Mouse (Mus musculus) forebrain, postnatal 0 days (tissue): ENCODE results near the gene Wdr81. TPM values are rescaled to one million over a fixed set of nuclear protein-coding genes. Genes with fewer than 3 reads are reported as not detected.

Experiments used
- ATAC-seq: fragments of 200-750 bp; cut with Nextera tagmentation; 2 replicates; pipeline ENCODE4 v1.8.0; 2017; ENCODE audit warnings: mild to moderate bottlenecking, moderate library complexity
- DNase-seq: peaks from one replicate; pipeline ENCODE4 v3.0.0-alpha.2; 2015
- H3K27ac ChIP-seq: fragments of 300-500 bp; sonication (generic); 2 replicates; pipeline ENCODE4 v1.5.1; 2014; ENCODE audit warnings: low read depth, mild to moderate bottlenecking, antibody characterized with exemption, low read length, moderate library complexity, mixed read lengths
- H3K27me3 ChIP-seq: fragments of 300-500 bp; sonication (generic); 2 replicates; pipeline ENCODE4 v1.6.1; 2014; ENCODE audit warnings: mild to moderate bottlenecking, low read length, mixed read lengths; ENCODE audit not compliant: insufficient read depth
- H3K36me3 ChIP-seq: fragments of 300-500 bp; sonication (generic); 2 replicates; pipeline ENCODE4 v1.6.1; 2014; ENCODE audit warnings: mild to moderate bottlenecking, moderate library complexity; ENCODE audit not compliant: insufficient read depth
- H3K4me1 ChIP-seq: fragments of 300-500 bp; sonication (generic); 2 replicates; pipeline ENCODE4 v1.6.1; 2014; ENCODE audit warnings: antibody characterized with exemption; ENCODE audit not compliant: insufficient read depth
- H3K4me2 ChIP-seq: fragments of 300-500 bp; sonication (generic); 2 replicates; pipeline ENCODE4 v1.6.1; 2014; ENCODE audit warnings: low read depth, mild to moderate bottlenecking, moderate library complexity
- H3K4me3 ChIP-seq: fragments of 300-500 bp; sonication (generic); 2 replicates; pipeline ENCODE4 v1.5.1; 2014; ENCODE audit warnings: low read depth, low read length, mixed read lengths
- H3K9ac ChIP-seq: fragments of 300-500 bp; sonication (generic); 2 replicates; pipeline ENCODE4 v1.6.1; 2014; ENCODE audit warnings: mild to moderate bottlenecking
- H3K9me3 ChIP-seq: fragments of 300-500 bp; sonication (generic); 2 replicates; pipeline ENCODE4 v1.6.1; 2016; ENCODE audit warnings: low read length
- CTCF ChIP-seq: sonication (generic); IDR thresholded peaks from 2 replicates; pipeline ENCODE4 v1.5.1; 2016; ENCODE audit warnings: antibody characterized with exemption, control low read depth, low read depth
- whole genome bisulfite sequencing: fragments of 180-500 bp; shearing (Covaris S2); extraction: QIAGEN DNeasy Blood & Tissue Kit; methylation state at CpG from one replicate; pipeline ENCODE4 v1.1.7; 2014; 5-methylcytosine and 5-hydroxymethylcytosine counted together
- polyA plus RNA-seq: library from polyadenylated mRNA; unstranded; fragments of >200 nt; fragmentation: Nextera tagmentation; extraction: Ambion mirVana; gene quantifications from 2 replicates; pipeline ENCODE4 v1.2.1, GENCODE M21; 2015
- total RNA-seq: library from RNA; depleted of rRNA; stranded (reverse); fragments of >200 nt; gene quantifications from 2 replicates; pipeline ENCODE4 v1.2.3, GENCODE M21; 2014

The Wdr81 gene
- total and polyA plus RNA-seq, 2 experiments from 2014 or later, result 4.9 to 15.8 TPM

GRCm38 (mm10) chr11:75438804-75439203 lies 15.7 kb downstream of the Wdr81 start:
- no peak overlapping the region for H3K4me2 ChIP-seq
- H3K27ac ChIP-seq, result no peak overlapping the region
- H3K9me3 ChIP-seq, result no peaks in the 10 kb centered on the region
- WGBS, result 92% methylated on average over 3 of the region's 3 CpGs
- H3K4me1 ChIP-seq, result no peaks in the 10 kb centered on the region
- H3K36me3 ChIP-seq, result peaks cover 13% of the 10 kb centered on the region; the same call in 1 of the 2 replicates
- no peaks in the 10 kb centered on the region for H3K27me3 ChIP-seq
- ATAC-seq, result no peak
- H3K4me3 ChIP-seq, result no peak overlapping the region
- no peak for TF ChIP-seq CTCF
- DNase-seq, result no peak
- no peak overlapping the region for H3K9ac ChIP-seq

DNA sequence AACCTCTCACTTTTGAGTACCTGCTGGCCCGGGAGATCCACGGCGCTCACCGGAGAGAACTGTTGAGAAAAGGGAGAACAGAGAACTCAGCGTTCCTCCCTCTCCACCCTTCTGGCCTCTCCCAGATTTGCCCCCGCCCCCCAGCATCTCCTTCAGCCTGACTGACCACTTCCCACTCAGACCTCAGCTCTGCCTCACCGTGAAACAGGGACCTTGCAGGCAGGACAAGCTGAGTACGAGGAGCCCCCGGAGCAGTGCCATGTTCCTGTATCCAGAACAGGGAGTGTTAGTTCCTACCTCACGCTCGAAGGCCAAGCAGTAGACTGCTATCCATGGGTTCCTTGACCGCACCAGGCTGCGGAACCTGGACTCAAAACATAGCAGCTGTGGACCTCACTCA lies 16.3 kb downstream of the Wdr81 start:
- H3K27ac ChIP-seq, result no peak overlapping the region
- H3K4me3 ChIP-seq, result no peak overlapping the region
- peaks cover 13% of the 10 kb centered on the region; the same call in 1 of the 2 replicates for H3K36me3 ChIP-seq
- no peaks in the 10 kb centered on the region for H3K27me3 ChIP-seq
- no peaks in the 10 kb centered on the region for H3K9me3 ChIP-seq
- no peak overlapping the region for H3K9ac ChIP-seq
- DNase-seq, result no peak
- no peak for TF ChIP-seq CTCF
- no peaks in the 10 kb centered on the region for H3K4me1 ChIP-seq
- H3K4me2 ChIP-seq, result no peak overlapping the region
- ATAC-seq, result no peak
- WGBS, result 81% methylated on average over 13 of the region's 13 CpGs

DNA sequence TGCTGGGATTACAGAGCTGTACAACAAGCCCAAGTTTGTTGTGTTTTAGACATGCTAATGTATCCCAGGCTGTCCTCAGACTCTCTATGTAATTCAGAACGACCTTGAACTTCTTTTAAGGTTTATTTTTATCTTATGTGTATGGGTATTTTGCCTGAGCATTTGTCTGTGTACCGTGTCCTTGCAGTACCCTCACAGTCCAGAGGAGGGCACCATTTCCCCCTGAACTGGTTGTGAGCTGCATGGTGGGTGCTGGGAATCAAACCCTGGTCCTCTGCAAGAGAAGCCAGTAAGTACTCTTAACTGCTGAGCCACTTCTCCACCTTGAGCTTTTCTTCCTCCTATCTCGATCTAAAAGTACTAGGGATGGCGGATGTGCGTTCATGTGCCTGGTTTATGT lies 20.4 kb downstream of the Wdr81 start:
- no peak overlapping the region for H3K27ac ChIP-seq
- DNase-seq (no peak), ATAC-seq (no peak)
- H3K4me1 ChIP-seq, result 0 out of 2 replicates have a peak, but pooled peaks cover 7% of the 10 kb centered on the region
- no peak overlapping the region for H3K9ac ChIP-seq
- 87% methylated on average over 5 of the region's 5 CpGs for WGBS
- TF ChIP-seq CTCF, result peak; percentile 19; the same call in 1 of the 2 replicates
- no peaks in the 10 kb centered on the region for H3K36me3 ChIP-seq
- no peak overlapping the region for H3K4me3 ChIP-seq
- no peaks in the 10 kb centered on the region for H3K9me3 ChIP-seq
- H3K27me3 ChIP-seq, result no peaks in the 10 kb centered on the region
- H3K4me2 ChIP-seq, result no peak overlapping the region

- no peaks in the 10 kb centered on the region for H3K9me3 ChIP-seq
- H3K36me3 ChIP-seq, result no peaks in the 10 kb centered on the region
- 0 out of 2 replicates have a peak, but pooled peaks cover 7% of the 10 kb centered on the region for H3K4me1 ChIP-seq
- no peak for TF ChIP-seq CTCF
- no peak overlapping the region for H3K4me2 ChIP-seq
- no peak overlapping the region for H3K9ac ChIP-seq
- ATAC-seq (peak; percentile 98), DNase-seq (peak; percentile 81)
- no peak overlapping the region for H3K4me3 ChIP-seq
- H3K27me3 ChIP-seq, result no peaks in the 10 kb centered on the region
- WGBS, result 24% methylated on average over 11 of the region's 11 CpGs
- no peak overlapping the region for H3K27ac ChIP-seq
Observed at GRCm38 (mm10) chr11:75431307-75431706, 23.2 kb downstream of the Wdr81 start.

DNA sequence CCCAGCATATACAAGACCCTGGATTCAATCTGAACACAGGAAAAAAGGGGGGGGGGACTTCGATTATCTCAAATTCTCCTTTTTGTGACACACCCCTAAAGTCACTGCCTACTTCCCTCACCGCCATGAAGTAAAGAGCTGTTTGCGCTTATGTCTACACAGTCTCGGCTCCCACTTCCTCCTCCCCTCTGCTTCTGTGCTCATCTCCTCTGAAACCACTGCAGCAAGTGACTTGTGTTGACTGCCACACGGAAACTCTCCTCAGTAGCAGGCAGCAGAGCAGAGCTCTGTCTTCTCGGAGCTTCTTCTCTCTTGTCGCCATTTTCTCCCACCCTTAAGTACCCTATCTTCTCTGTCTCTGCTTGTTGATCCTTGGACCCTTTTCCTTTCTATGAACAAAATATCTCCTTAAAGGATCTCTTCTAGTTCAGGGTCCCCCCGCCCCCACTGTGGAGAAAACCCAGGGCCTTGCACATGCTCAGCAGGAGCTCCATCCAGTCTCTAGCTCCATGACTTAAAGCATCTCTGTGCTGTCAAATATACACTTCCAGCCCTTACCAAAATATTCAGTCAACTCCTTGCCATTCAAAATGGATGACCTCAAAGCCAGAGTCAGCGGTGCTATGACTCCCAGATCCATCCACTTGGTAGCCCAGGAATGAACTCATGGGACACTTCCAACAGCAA lies 25.4 kb downstream of the Wdr81 start:
- no peak for TF ChIP-seq CTCF
- H3K4me3 ChIP-seq, result no peak overlapping the region
- H3K27ac ChIP-seq, result no peak overlapping the region
- H3K9ac ChIP-seq, result no peak overlapping the region
- ATAC-seq (no peak), DNase-seq (no peak)
- 0 out of 2 replicates have a peak, but pooled peaks cover 7% of the 10 kb centered on the region for H3K4me1 ChIP-seq
- H3K4me2 ChIP-seq, result no peak overlapping the region
- 85% methylated on average over 9 of the region's 9 CpGs for WGBS
- H3K27me3 ChIP-seq, result no peaks in the 10 kb centered on the region
- H3K9me3 ChIP-seq, result no peaks in the 10 kb centered on the region
- no peaks in the 10 kb centered on the region for H3K36me3 ChIP-seq

GRCm38 (mm10) chr11:75424459-75424858 lies 30.1 kb downstream of the Wdr81 start:
- no peak for TF ChIP-seq CTCF
- Histone ChIP-seq H3K9me3 (no peaks in the 10 kb centered on the region), H3K4me1 (no peaks in the 10 kb centered on the region), H3K9ac (no peak overlapping the region), H3K4me2 (no peak overlapping the region), H3K27me3 (no peaks in the 10 kb centered on the region), H3K4me3 (no peak overlapping the region), H3K27ac (no peak overlapping the region), H3K36me3 (no peaks in the 10 kb centered on the region)
- DNase-seq, result no peak
- WGBS, result 95% methylated on average over 3 of the region's 3 CpGs
- no peak for ATAC-seq

DNA sequence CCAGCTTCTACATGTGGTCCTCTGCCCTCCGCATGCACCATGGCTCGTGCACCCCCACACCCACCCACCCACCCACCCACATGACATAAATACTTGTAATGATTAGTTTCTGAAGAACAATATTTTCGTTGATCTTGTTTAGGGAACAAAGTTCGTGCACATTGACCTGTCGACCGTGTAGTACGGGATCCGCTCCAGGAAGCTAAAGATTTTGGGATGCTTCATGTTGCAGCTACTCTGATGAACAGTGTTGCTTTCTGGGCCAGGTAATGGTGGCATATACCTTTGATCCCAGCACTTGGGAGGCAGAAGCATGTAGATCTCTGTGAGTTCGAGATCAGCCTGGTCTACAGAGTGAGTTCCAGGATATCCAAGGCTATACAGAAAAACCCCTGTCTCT lies 30.5 kb downstream of the Wdr81 start:
- 90% methylated on average over 9 of the region's 9 CpGs for WGBS
- TF ChIP-seq CTCF, result no peak

More for the DNA sequence above, 30.5 kb downstream of the Wdr81 start:
- Histone ChIP-seq H3K27me3 (no peaks in the 10 kb centered on the region), H3K27ac (no peak overlapping the region), H3K9me3 (no peaks in the 10 kb centered on the region), H3K4me2 (no peak overlapping the region), H3K4me3 (no peak overlapping the region), H3K4me1 (no peaks in the 10 kb centered on the region), H3K9ac (no peak overlapping the region), H3K36me3 (no peaks in the 10 kb centered on the region)
- DNase-seq (no peak), ATAC-seq (no peak)
